Mouse (Mus musculus): ENCODE data around the gene Cdcp2.
"Not testable (repeated sequence)": the region's sequence is repeated elsewhere in the genome, so short reads cannot be mapped to it uniquely, and the experiment has no call there.

Gene Cdcp2

GRCm38 (mm10) chr4:107094484-107095187 is 2.1 kb upstream of the Cdcp2 start:
- DNase-seq: no peak

GRCm38 (mm10) chr4:107096043-107096442 is 648 bp upstream of the Cdcp2 start:
- DNase-seq: no peak

- DNase-seq: no peak
These were observed 1.2 kb downstream of the Cdcp2 start for GRCm38 (mm10) chr4:107097871-107098270.

- DNase-seq: no peak
These were observed 1.7 kb downstream of the Cdcp2 start for GRCm38 (mm10) chr4:107098375-107098774.

GRCm38 (mm10) chr4:107098791-107099525 is 2.3 kb downstream of the Cdcp2 start:
- DNase-seq: no peak

- no peak for DNase-seq
These were observed 5.5 kb downstream of the Cdcp2 start for GRCm38 (mm10) chr4:107102220-107102619.

GRCm38 (mm10) chr4:107106777-107107176 is 10.1 kb downstream of the Cdcp2 start:
- no peak for DNase-seq

- peak; percentile 24 for DNase-seq
These were observed 11.6 kb downstream of the Cdcp2 start for GRCm38 (mm10) chr4:107108291-107108731.

DNA sequence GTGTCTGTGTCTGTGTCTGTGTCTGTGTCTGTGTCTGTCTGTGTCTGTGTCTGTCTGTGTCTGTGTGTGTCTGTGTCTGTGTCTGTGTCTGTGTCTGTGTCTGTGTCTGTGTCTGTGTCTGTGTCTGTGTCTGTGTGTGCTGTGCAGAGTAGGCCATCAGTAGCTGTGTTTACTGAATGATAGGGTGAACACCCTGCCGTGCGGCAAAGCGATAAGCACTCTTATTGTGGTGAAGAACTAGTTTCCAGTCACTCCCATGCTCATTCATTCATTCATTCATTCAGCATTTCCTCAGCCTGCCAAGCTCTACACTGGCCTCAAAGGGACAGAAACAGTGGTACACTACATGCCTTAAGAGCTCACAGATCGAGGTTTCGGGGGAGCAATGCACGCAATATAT is 12.5 kb downstream of the Cdcp2 start:
- DNase-seq: not testable (repeated sequence)

DNA sequence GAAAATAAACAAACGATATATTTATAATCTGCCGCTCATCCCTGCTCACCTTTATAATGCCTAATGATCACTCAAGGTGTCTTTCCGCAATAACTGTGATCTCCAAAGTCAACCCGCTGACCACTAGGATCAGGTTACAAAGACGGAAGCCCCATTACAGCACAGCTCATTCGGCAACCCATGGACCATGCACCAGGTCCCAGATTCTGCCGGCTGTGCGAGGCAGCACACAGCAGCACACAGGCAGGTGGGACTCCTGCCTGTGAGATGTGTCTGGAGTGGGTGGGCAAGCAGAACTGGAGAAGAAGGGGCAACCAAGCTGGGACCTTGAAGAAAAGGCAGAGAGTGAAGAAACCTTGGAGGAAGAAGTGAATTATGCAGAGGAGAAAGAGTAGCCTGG is 17.6 kb downstream of the Cdcp2 start:
- DNase-seq: no peak

DNA sequence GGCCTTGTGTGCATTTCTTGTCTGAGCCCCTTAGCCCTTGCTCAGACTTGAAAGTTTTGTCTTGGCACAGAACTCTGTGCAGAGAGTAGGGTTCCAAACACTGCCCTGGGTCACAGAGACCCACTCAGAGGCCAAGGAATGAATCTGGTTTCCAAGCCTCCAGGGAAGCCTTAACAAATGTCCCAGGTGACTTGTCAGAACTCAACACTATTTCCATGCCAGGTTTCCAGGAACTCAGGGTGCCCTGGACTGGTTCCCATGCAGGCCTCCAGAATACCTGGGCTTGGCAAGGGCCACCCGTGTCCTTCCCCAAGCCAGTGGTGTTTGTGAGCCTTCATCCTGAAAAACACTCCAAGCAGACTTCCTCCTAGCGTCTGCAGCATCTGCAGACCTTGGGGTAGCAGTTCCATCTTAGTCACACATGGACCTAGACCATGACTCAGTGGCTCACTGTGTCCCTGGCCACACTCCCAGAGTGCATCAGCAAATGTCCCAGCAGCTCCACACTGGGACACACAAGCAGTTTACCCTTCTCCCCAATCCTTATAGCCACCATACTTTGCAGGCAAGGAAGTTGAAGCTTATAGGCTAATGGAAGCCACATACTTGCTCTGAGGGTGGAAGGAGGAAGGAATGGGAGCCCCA is 21.2 kb downstream of the Cdcp2 start:
- DNase-seq: no peak

DNA sequence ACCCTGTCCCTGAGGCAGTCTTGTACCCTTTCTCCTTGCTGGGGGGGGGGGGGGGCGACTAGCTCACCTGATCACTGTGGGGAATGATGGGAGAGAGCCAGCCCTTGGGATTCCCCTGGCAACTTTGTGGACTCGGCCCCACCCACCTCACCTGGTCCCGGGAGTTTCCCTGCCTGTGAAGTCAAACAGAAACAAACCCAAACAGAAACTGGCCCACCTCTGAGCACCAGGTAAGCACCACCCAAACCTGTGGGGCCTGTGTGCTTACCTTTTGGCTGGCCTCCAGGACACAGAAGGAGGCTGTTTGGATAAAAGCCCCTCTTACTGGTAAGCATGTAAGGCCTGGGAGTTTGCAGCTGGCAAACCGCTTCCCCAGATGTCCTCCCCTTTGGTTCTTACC is 22.4 kb downstream of the Cdcp2 start:
- DNase-seq: peak; percentile 31

DNA sequence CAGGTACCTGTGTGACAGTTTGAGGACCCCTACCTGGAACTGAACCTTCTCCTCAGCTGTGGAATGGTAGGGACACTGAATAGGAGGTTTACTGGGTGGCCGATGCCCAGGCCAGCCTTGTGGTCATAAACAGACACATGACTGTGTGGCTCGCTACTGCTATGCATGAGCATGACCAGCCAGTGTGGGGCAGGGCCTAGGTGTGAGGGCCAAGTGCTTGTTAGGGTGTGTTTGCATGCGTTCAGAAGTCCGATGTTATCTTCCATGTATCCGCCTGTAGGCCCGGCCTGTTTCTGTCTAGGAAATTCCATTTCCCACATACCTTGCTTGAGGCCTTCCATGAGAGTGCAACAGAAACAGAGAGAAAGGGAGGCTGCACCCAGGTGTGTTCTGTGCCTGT is 24.0 kb downstream of the Cdcp2 start:
- no peak for DNase-seq

DNA sequence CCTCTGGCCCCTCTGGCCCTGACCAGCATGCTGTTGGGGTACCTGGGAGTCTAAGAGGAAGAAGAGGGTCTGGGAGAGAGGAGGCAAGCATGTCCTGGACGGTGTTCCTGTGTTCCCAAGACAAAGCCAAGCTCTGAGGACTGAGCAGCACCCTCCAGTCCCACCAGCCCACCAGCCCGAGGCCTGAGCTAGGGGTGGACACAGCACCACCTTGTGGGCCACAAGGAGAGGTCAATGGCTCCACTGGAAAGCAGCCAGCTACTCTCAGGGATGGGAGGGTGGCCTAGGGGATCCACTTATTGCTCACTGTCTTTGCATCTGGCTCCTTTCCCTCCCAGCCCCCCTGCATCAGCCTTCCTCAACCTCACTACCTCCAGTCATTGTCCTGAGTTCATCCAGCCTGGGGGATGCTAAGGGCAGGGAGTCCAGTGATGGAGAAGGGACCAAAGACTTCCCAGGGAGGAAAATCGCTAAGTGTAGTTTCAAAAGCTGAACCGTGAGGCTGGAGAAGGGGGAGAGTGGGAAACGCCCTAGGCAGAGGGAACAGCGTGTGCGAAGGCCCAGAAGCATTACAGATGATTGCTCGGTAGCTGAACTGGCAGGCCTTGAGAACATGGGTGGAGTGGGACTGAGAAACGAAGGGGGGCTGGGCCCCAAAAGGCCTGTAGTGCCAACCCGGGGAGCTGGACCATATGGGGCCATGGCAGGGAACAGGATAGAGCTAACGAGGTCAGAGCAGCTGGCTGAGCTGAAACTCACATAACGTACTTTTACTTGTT is 24.7 kb downstream of the Cdcp2 start:
- peak; percentile 66 for DNase-seq

DNA sequence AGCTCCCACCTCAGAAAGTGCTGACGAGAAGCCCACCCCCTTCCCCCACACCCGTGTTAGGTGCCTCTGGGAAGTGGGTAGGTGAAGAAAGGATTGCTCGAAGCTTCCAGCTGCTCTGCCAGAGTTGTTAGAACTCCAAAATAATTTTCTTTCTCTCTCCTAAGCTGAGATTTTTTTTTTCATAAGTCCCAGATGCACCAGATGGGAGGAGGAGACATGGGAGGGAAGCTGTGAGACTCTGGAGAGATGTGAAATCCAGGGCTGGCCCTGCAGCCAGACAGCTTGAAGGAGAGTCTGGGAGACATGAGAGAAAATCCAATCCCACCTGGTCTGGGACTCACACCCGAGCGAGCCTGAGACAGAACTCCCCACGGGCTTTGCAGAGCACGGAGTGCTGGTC is 27.7 kb downstream of the Cdcp2 start:
- no peak for DNase-seq

GRCm38 (mm10) chr4:107125101-107125500 is 28.4 kb downstream of the Cdcp2 start:
- DNase-seq: no peak

- DNase-seq: no peak
These were observed 29.7 kb downstream of the Cdcp2 start for GRCm38 (mm10) chr4:107126389-107126788.

DNA sequence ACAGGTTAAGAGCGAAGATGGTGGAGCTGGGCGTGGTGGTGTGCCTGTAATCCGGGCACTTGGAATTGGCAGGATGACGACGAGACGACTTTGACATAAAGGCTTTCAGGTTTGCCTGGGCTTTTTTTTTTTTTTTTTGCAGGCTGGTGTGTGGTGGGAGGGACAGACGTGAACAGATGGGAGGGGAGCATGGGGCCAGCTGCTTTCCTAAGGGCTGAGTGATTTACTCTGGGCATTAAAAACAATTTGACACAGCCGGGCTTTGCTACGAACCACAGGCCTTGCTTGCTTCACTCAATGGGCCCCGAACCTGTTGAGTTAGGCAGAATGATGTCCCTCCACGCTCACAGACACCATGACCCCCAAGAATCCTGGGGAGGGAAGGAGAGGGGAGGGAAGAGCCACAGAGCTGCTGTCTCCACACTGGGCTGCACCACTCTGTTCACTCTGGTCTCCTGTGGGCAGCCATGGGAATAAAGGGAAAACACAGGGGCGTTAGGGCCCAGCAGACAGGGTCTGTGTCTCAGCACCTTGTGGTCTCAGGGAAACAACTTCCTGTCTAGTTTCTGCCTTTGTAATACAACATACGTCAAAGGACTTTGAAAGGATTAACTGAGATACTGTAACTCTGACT is 30.3 kb downstream of the Cdcp2 start:
- no peak for DNase-seq

DNA sequence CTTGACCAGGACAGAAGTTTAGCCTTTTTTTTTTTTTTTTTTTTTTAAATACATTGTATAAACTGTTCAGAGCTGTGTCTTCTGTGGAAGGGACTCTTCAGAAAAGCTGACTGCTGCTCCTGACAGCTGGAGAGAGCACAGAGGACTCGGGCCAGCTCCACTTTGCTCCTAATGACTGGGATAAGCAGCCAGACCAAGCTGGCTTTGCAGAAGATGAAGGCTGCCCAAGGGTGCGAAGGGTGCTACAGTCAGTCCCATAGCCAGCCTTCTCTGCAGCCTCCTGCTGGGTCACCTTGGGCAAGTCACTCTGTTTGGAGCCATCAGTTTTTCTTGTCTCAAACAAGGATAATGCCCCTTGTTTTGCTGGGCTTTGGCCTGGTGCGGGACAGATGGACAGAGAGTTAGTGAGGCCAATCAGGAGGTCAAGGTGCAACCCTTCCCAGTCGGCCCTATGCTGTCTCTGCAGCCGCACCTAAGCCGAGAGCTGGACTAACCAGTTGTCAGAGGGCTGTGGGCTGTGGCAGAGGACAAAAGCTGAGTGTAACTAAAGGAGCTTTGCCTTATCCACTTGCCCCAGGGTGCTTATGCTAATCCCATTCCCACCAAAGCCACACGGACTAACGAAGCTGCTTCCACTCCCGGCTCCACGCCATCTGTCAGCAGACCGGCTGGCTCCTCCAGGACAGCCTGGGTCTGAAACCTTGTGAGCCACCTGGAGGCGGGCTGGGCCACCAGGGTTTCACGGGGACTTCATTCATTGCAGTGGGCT is 31.4 kb downstream of the Cdcp2 start:
- DNase-seq: no peak

DNA sequence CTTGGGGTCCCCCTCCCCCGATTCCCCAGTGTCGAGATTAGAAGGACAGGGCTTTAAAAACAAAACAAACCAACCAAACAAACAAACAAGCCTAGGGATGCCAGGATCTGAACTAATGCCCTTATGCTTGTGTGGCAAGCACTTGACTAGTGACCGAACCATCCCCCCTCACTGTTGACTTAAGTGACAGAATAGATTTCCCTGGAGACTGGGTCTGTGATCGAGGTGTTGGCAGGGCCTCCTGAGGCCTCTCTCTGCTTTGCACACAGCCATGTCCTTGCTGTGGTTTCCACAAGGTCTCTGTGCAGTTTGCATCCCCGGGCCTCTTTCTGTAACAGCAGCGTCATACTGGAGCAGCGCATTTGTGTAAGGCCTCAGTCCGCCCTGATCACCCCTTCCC is 32.7 kb downstream of the Cdcp2 start:
- no peak for DNase-seq

- DNase-seq: no peak
These were observed 33.8 kb downstream of the Cdcp2 start for GRCm38 (mm10) chr4:107130534-107130933.

GRCm38 (mm10) chr4:107134891-107135290 is 38.2 kb downstream of the Cdcp2 start:
- DNase-seq: no peak
